Mouse (Mus musculus) adipocyte (in vitro differentiated cells): ENCODE results near the gene Ptpn4.

Source experiments
- DNase-seq: peaks from one replicate; pipeline ENCODE4 v3.0.0-alpha.2; 2016; ENCODE audit warnings: low spot score

Gene Ptpn4

GRCm38 (mm10) chr1:119805984-119806383, 31.4 kb downstream of the Ptpn4 start:
- no peak for DNase-seq

- no peak for DNase-seq
Measured at GRCm38 (mm10) chr1:119804586-119804985, 32.8 kb downstream of the Ptpn4 start.

- no peak for DNase-seq
Measured at GRCm38 (mm10) chr1:119795174-119795573, 42.2 kb downstream of the Ptpn4 start.

GRCm38 (mm10) chr1:119794342-119794741, 43.1 kb downstream of the Ptpn4 start:
- no peak for DNase-seq

GRCm38 (mm10) chr1:119790616-119791015, 46.8 kb downstream of the Ptpn4 start:
- DNase-seq, result peak; percentile 65

GRCm38 (mm10) chr1:119775915-119776314, 61.5 kb downstream of the Ptpn4 start:
- no peak for DNase-seq

- DNase-seq, result no peak
Measured at GRCm38 (mm10) chr1:119735692-119736091, 101.7 kb downstream of the Ptpn4 start.

- no peak for DNase-seq
Measured at GRCm38 (mm10) chr1:119734801-119735200, 102.6 kb downstream of the Ptpn4 start.

- DNase-seq, result no peak
Measured at GRCm38 (mm10) chr1:119731166-119731565, 106.2 kb downstream of the Ptpn4 start.

- DNase-seq, result no peak
Measured at GRCm38 (mm10) chr1:119713017-119713416, 124.4 kb downstream of the Ptpn4 start.

- no peak for DNase-seq
Measured at GRCm38 (mm10) chr1:119706471-119707217, 130.8 kb downstream of the Ptpn4 start.

GRCm38 (mm10) chr1:119696860-119697259, 140.6 kb downstream of the Ptpn4 start:
- no peak for DNase-seq

- no peak for DNase-seq
Measured at GRCm38 (mm10) chr1:119685773-119686558, 151.4 kb downstream of the Ptpn4 start.

- no peak for DNase-seq
Measured at GRCm38 (mm10) chr1:119681663-119682213, 155.7 kb downstream of the Ptpn4 start.

GRCm38 (mm10) chr1:119674984-119675383, 162.4 kb downstream of the Ptpn4 start:
- DNase-seq, result peak; percentile 65

GRCm38 (mm10) chr1:119666904-119667303, 170.5 kb downstream of the Ptpn4 start:
- no peak for DNase-seq

GRCm38 (mm10) chr1:119654307-119654706, 183.1 kb downstream of the Ptpn4 start:
- no peak for DNase-seq

GRCm38 (mm10) chr1:119650386-119650785, 187.0 kb downstream of the Ptpn4 start:
- no peak for DNase-seq

- DNase-seq, result no peak
Measured at GRCm38 (mm10) chr1:119649627-119650026, 187.8 kb downstream of the Ptpn4 start.

- DNase-seq, result peak; percentile 78
Measured at GRCm38 (mm10) chr1:119648205-119649111, 189.0 kb downstream of the Ptpn4 start, which contains the start of gene Epb41l5. Epb41l5 (minus strand) TSS chr1:119649000.

GRCm38 (mm10) chr1:119646356-119646755, 191.1 kb downstream of the Ptpn4 start:
- DNase-seq, result no peak

GRCm38 (mm10) chr1:119642367-119642766, 195.0 kb downstream of the Ptpn4 start:
- DNase-seq, result no peak
